Mouse (Mus musculus): ENCODE results near the gene Mapkap1. TPM values are rescaled to one million over a fixed set of nuclear protein-coding genes. Genes with fewer than 3 reads are reported as not detected.

The Mapkap1 gene
- polyA plus RNA-seq, 1 experiment from 2014 or later, result 103 TPM

- H3K9ac ChIP-seq (replicated peaks; ENCODE audit: low read length), result no peak overlapping the region
- H3K27ac ChIP-seq (replicated peaks; ENCODE audit: low read depth, low read length), result no peak overlapping the region
- no peaks in the 10 kb centered on the region for H3K9me3 ChIP-seq (replicated peaks; ENCODE audit: control insufficient read depth, low read length)
- no peaks in the 10 kb centered on the region; the same call in 1 of the 2 replicates for H3K36me3 ChIP-seq (replicated peaks; ENCODE audit: control insufficient read depth, insufficient read depth, low read depth, low read length)
- H3K4me1 ChIP-seq (ENCODE audit: control insufficient read depth, insufficient read depth, low read length), result no peaks in the 10 kb centered on the region; the same call in 1 of the 2 replicates
- 24% methylated on average over 8 of the region's 8 CpGs for WGBS
- no peaks in the 10 kb centered on the region for H3K27me3 ChIP-seq (ENCODE audit: control insufficient read depth, insufficient read depth, low read length)
- H3K4me2 ChIP-seq (ENCODE audit: low read depth, low read length), result no peak overlapping the region
- 0 out of 2 replicates have a peak, but pooled peaks have one; percentile 75 for ATAC-seq (replicated peaks; ENCODE audit: insufficient number of reproducible peaks, low FRiP score, low TSS enrichment, low read depth)
- H3K4me3 ChIP-seq (ENCODE audit: low read depth, low read length), result no peak overlapping the region
- peak; percentile 38 for DNase-seq (ENCODE audit: low spot score)
Measured at GRCm38 (mm10) chr2:34602111-34602541, 195.6 kb downstream of the Mapkap1 start.

- no peak for ATAC-seq (replicated peaks; ENCODE audit: insufficient number of reproducible peaks, low FRiP score, low TSS enrichment, low read depth)
- no peaks in the 10 kb centered on the region; the same call in 1 of the 2 replicates for H3K36me3 ChIP-seq (replicated peaks; ENCODE audit: control insufficient read depth, insufficient read depth, low read depth, low read length)
- H3K4me2 ChIP-seq (ENCODE audit: low read depth, low read length), result no peak overlapping the region
- no peaks in the 10 kb centered on the region; the same call in 1 of the 2 replicates for H3K4me1 ChIP-seq (ENCODE audit: control insufficient read depth, insufficient read depth, low read length)
- no peaks in the 10 kb centered on the region for H3K27me3 ChIP-seq (ENCODE audit: control insufficient read depth, insufficient read depth, low read length)
- WGBS, result 82% methylated on average over 3 of the region's 3 CpGs
- no peaks in the 10 kb centered on the region for H3K9me3 ChIP-seq (replicated peaks; ENCODE audit: control insufficient read depth, low read length)
- H3K27ac ChIP-seq (replicated peaks; ENCODE audit: low read depth, low read length), result no peak overlapping the region
- no peak overlapping the region for H3K4me3 ChIP-seq (ENCODE audit: low read depth, low read length)
- no peak for DNase-seq (ENCODE audit: low spot score)
- H3K9ac ChIP-seq (replicated peaks; ENCODE audit: low read length), result no peak overlapping the region
Measured at GRCm38 (mm10) chr2:34602896-34603295, 196.3 kb downstream of the Mapkap1 start.

- Histone ChIP-seq H3K27ac (replicated peaks; ENCODE audit: low read depth, low read length) (no peak overlapping the region), H3K9me3 (replicated peaks; ENCODE audit: control insufficient read depth, low read length) (no peaks in the 10 kb centered on the region), H3K9ac (replicated peaks; ENCODE audit: low read length) (no peak overlapping the region), H3K4me3 (ENCODE audit: low read depth, low read length) (no peak overlapping the region), H3K4me1 (ENCODE audit: control insufficient read depth, insufficient read depth, low read length) (no peaks in the 10 kb centered on the region; the same call in 1 of the 2 replicates), H3K36me3 (replicated peaks; ENCODE audit: control insufficient read depth, insufficient read depth, low read depth, low read length) (no peaks in the 10 kb centered on the region; the same call in 1 of the 2 replicates), H3K4me2 (ENCODE audit: low read depth, low read length) (no peak overlapping the region), H3K27me3 (ENCODE audit: control insufficient read depth, insufficient read depth, low read length) (no peaks in the 10 kb centered on the region)
- ATAC-seq (replicated peaks; ENCODE audit: insufficient number of reproducible peaks, low FRiP score, low TSS enrichment, low read depth), result no peak
- DNase-seq (ENCODE audit: low spot score), result no peak
- WGBS, result 51% methylated on average over 14 of the region's 14 CpGs
Measured at GRCm38 (mm10) chr2:34603653-34604214, 197.2 kb downstream of the Mapkap1 start.

- WGBS, result 55% methylated on average over 3 of the region's 3 CpGs
- no peak for DNase-seq (ENCODE audit: low spot score)
- H3K4me2 ChIP-seq (ENCODE audit: low read depth, low read length), result no peak overlapping the region
- no peak for ATAC-seq (replicated peaks; ENCODE audit: insufficient number of reproducible peaks, low FRiP score, low TSS enrichment, low read depth)
- no peak overlapping the region for H3K4me3 ChIP-seq (ENCODE audit: low read depth, low read length)
- H3K9ac ChIP-seq (replicated peaks; ENCODE audit: low read length), result no peak overlapping the region
- H3K4me1 ChIP-seq (ENCODE audit: control insufficient read depth, insufficient read depth, low read length), result no peaks in the 10 kb centered on the region; the same call in 1 of the 2 replicates
- no peaks in the 10 kb centered on the region for H3K9me3 ChIP-seq (replicated peaks; ENCODE audit: control insufficient read depth, low read length)
- no peaks in the 10 kb centered on the region; the same call in 1 of the 2 replicates for H3K36me3 ChIP-seq (replicated peaks; ENCODE audit: control insufficient read depth, insufficient read depth, low read depth, low read length)
- H3K27me3 ChIP-seq (ENCODE audit: control insufficient read depth, insufficient read depth, low read length), result no peaks in the 10 kb centered on the region
- no peak overlapping the region for H3K27ac ChIP-seq (replicated peaks; ENCODE audit: low read depth, low read length)
Measured at GRCm38 (mm10) chr2:34605040-34605439, 198.5 kb downstream of the Mapkap1 start.

GRCm38 (mm10) chr2:34608917-34609316 is 202.3 kb downstream of the Mapkap1 start:
- no peaks in the 10 kb centered on the region for H3K4me1 ChIP-seq (ENCODE audit: control insufficient read depth, insufficient read depth, low read length)
- ATAC-seq (replicated peaks; ENCODE audit: insufficient number of reproducible peaks, low FRiP score, low TSS enrichment, low read depth) (no peak), DNase-seq (ENCODE audit: low spot score) (no peak)
- H3K9me3 ChIP-seq (replicated peaks; ENCODE audit: control insufficient read depth, low read length), result no peaks in the 10 kb centered on the region
- no peak overlapping the region for H3K27ac ChIP-seq (replicated peaks; ENCODE audit: low read depth, low read length)
- H3K4me2 ChIP-seq (ENCODE audit: low read depth, low read length), result no peak overlapping the region
- no peaks in the 10 kb centered on the region for H3K36me3 ChIP-seq (replicated peaks; ENCODE audit: control insufficient read depth, insufficient read depth, low read depth, low read length)
- H3K9ac ChIP-seq (replicated peaks; ENCODE audit: low read length), result no peak overlapping the region
- no peak overlapping the region for H3K4me3 ChIP-seq (ENCODE audit: low read depth, low read length)
- no peaks in the 10 kb centered on the region for H3K27me3 ChIP-seq (ENCODE audit: control insufficient read depth, insufficient read depth, low read length)
- 59% methylated on average over 3 of the region's 3 CpGs for WGBS

- 87% methylated on average over 4 of the region's 4 CpGs for WGBS
- Histone ChIP-seq H3K4me3 (ENCODE audit: low read depth, low read length) (no peak overlapping the region), H3K9ac (replicated peaks; ENCODE audit: low read length) (no peak overlapping the region), H3K4me1 (ENCODE audit: control insufficient read depth, insufficient read depth, low read length) (no peaks in the 10 kb centered on the region), H3K27me3 (ENCODE audit: control insufficient read depth, insufficient read depth, low read length) (no peaks in the 10 kb centered on the region), H3K36me3 (replicated peaks; ENCODE audit: control insufficient read depth, insufficient read depth, low read depth, low read length) (no peaks in the 10 kb centered on the region), H3K27ac (replicated peaks; ENCODE audit: low read depth, low read length) (no peak overlapping the region), H3K9me3 (replicated peaks; ENCODE audit: control insufficient read depth, low read length) (no peaks in the 10 kb centered on the region), H3K4me2 (ENCODE audit: low read depth, low read length) (no peak overlapping the region)
- DNase-seq (ENCODE audit: low spot score), result no peak
- ATAC-seq (replicated peaks; ENCODE audit: insufficient number of reproducible peaks, low FRiP score, low TSS enrichment, low read depth), result no peak
Measured at GRCm38 (mm10) chr2:34609516-34609915, 202.9 kb downstream of the Mapkap1 start.

GRCm38 (mm10) chr2:34620778-34621415 is 214.3 kb downstream of the Mapkap1 start:
- Histone ChIP-seq H3K4me1 (ENCODE audit: control insufficient read depth, insufficient read depth, low read length) (peaks cover 3% of the 10 kb centered on the region; the same call in 1 of the 2 replicates), H3K4me2 (ENCODE audit: low read depth, low read length) (no peak overlapping the region), H3K27me3 (ENCODE audit: control insufficient read depth, insufficient read depth, low read length) (no peaks in the 10 kb centered on the region), H3K9me3 (replicated peaks; ENCODE audit: control insufficient read depth, low read length) (no peaks in the 10 kb centered on the region), H3K4me3 (ENCODE audit: low read depth, low read length) (no peak overlapping the region), H3K36me3 (replicated peaks; ENCODE audit: control insufficient read depth, insufficient read depth, low read depth, low read length) (no peaks in the 10 kb centered on the region), H3K27ac (replicated peaks; ENCODE audit: low read depth, low read length) (no peak overlapping the region), H3K9ac (replicated peaks; ENCODE audit: low read length) (no peak overlapping the region)
- WGBS, result 81% methylated on average over 10 of the region's 10 CpGs
- ATAC-seq (replicated peaks; ENCODE audit: insufficient number of reproducible peaks, low FRiP score, low TSS enrichment, low read depth), result no peak
- DNase-seq (ENCODE audit: low spot score), result no peak

GRCm38 (mm10) chr2:34621485-34621884 is 214.9 kb downstream of the Mapkap1 start:
- H3K27ac ChIP-seq (replicated peaks; ENCODE audit: low read depth, low read length), result no peak overlapping the region
- no peaks in the 10 kb centered on the region for H3K9me3 ChIP-seq (replicated peaks; ENCODE audit: control insufficient read depth, low read length)
- peaks cover 3% of the 10 kb centered on the region; the same call in 1 of the 2 replicates for H3K4me1 ChIP-seq (ENCODE audit: control insufficient read depth, insufficient read depth, low read length)
- H3K36me3 ChIP-seq (replicated peaks; ENCODE audit: control insufficient read depth, insufficient read depth, low read depth, low read length), result no peaks in the 10 kb centered on the region
- no peaks in the 10 kb centered on the region for H3K27me3 ChIP-seq (ENCODE audit: control insufficient read depth, insufficient read depth, low read length)
- no peak overlapping the region for H3K4me3 ChIP-seq (ENCODE audit: low read depth, low read length)
- no peak for DNase-seq (ENCODE audit: low spot score)
- 91% methylated on average over 8 of the region's 8 CpGs for WGBS
- H3K9ac ChIP-seq (replicated peaks; ENCODE audit: low read length), result no peak overlapping the region
- no peak for ATAC-seq (replicated peaks; ENCODE audit: insufficient number of reproducible peaks, low FRiP score, low TSS enrichment, low read depth)
- H3K4me2 ChIP-seq (ENCODE audit: low read depth, low read length), result no peak overlapping the region
